Mouse (Mus musculus) limb, embryonic 15.5 days (tissue): ENCODE measurements around the gene Mvb12b. TPM values are rescaled to one million over a fixed set of nuclear protein-coding genes. Genes with fewer than 3 reads are reported as not detected.

Experiments
- ATAC-seq: fragments of 200-750 bp; cut with Nextera tagmentation; 2 replicates; pipeline ENCODE4 v1.8.0; 2017; ENCODE audit warnings: low read depth, moderate TSS enrichment; ENCODE audit not compliant: insufficient number of reproducible peaks, low FRiP score, low TSS enrichment
- H3K27ac ChIP-seq: fragments of 300-500 bp; sonication (generic); 2 replicates; pipeline ENCODE4 v1.5.1; 2015; ENCODE audit warnings: moderate library complexity, mild to moderate bottlenecking, inconsistent platforms
- H3K27me3 ChIP-seq: fragments of 300-500 bp; sonication (generic); 2 replicates; pipeline ENCODE4 v1.6.1; 2015; ENCODE audit warnings: inconsistent platforms
- H3K36me3 ChIP-seq: fragments of 300-500 bp; sonication (generic); 2 replicates; pipeline ENCODE4 v1.6.1; 2015; ENCODE audit warnings: inconsistent platforms
- H3K4me1 ChIP-seq: fragments of 300-500 bp; sonication (generic); 2 replicates; pipeline ENCODE4 v1.6.1; 2015; ENCODE audit warnings: inconsistent platforms
- H3K4me2 ChIP-seq: fragments of 300-500 bp; sonication (generic); 2 replicates; pipeline ENCODE4 v1.6.1; 2015; ENCODE audit warnings: mild to moderate bottlenecking, inconsistent platforms
- H3K4me3 ChIP-seq: fragments of 300-500 bp; sonication (generic); 2 replicates; pipeline ENCODE4 v1.5.1; 2015; ENCODE audit warnings: mild to moderate bottlenecking, inconsistent platforms
- H3K9ac ChIP-seq: fragments of 300-500 bp; sonication (generic); 2 replicates; pipeline ENCODE4 v1.6.1; 2015; ENCODE audit warnings: inconsistent platforms
- H3K9me3 ChIP-seq: fragments of 300-500 bp; sonication (generic); 2 replicates; pipeline ENCODE4 v1.6.1; 2016; ENCODE audit warnings: inconsistent platforms
- WGBS: fragments of 180-500 bp; shearing (Covaris S2); methylation state at CpG from one replicate; pipeline ENCODE4 v1.1.7; 2015; 5-methylcytosine and 5-hydroxymethylcytosine counted together
- polyA plus RNA-seq: library from polyadenylated mRNA; unstranded; fragments of >200 nt; fragmentation: Nextera tagmentation; extraction: Ambion mirVana; gene quantifications from 2 replicates; pipeline ENCODE4 v1.2.1, GENCODE M21; 2015

Gene Mvb12b
- polyA plus RNA-seq, 1 experiment from 2014 or later, result 18.2 TPM

- no peak overlapping the region for H3K4me3 ChIP-seq
These were observed 186.9 kb downstream of the Mvb12b start for GRCm38 (mm10) chr2:33700581-33701445.

GRCm38 (mm10) chr2:33698898-33699297 is 188.8 kb downstream of the Mvb12b start:
- peaks cover 28% of the 10 kb centered on the region for H3K27me3 ChIP-seq
- ATAC-seq, result no peak
- no peak overlapping the region for H3K4me2 ChIP-seq
- no peak overlapping the region for H3K27ac ChIP-seq
- peaks cover 32% of the 10 kb centered on the region for H3K4me1 ChIP-seq
- H3K4me3 ChIP-seq, result no peak overlapping the region
- H3K36me3 ChIP-seq, result no peaks in the 10 kb centered on the region
- no peak overlapping the region for H3K9ac ChIP-seq
- WGBS, result 72% methylated on average over 3 of the region's 3 CpGs
- no peaks in the 10 kb centered on the region for H3K9me3 ChIP-seq

More at GRCm38 (mm10) chr2:33700581-33701445, 186.9 kb downstream of the Mvb12b start:
- H3K4me2 ChIP-seq, result no peak overlapping the region
- H3K27ac ChIP-seq, result peak overlapping the region; percentile 35; the same call in 1 of the 2 replicates
- ATAC-seq, result no peak
- H3K9ac ChIP-seq, result no peak overlapping the region
- peaks cover 37% of the 10 kb centered on the region for H3K4me1 ChIP-seq
- H3K9me3 ChIP-seq, result no peaks in the 10 kb centered on the region
- WGBS, result 19% methylated on average over 15 of the region's 15 CpGs
- no peaks in the 10 kb centered on the region for H3K36me3 ChIP-seq
- peaks cover 34% of the 10 kb centered on the region for H3K27me3 ChIP-seq

GRCm38 (mm10) chr2:33696428-33696827 is 191.3 kb downstream of the Mvb12b start:
- H3K27me3 ChIP-seq, result peaks cover 10% of the 10 kb centered on the region
- H3K9ac ChIP-seq, result no peak overlapping the region
- no peak overlapping the region for H3K4me3 ChIP-seq
- no peak for ATAC-seq
- H3K4me2 ChIP-seq, result no peak overlapping the region
- no peaks in the 10 kb centered on the region for H3K9me3 ChIP-seq
- H3K36me3 ChIP-seq, result no peaks in the 10 kb centered on the region
- H3K4me1 ChIP-seq, result peaks cover 10% of the 10 kb centered on the region
- no peak overlapping the region for H3K27ac ChIP-seq
- 72% methylated on average over 3 of the region's 3 CpGs for WGBS

- H3K9ac ChIP-seq, result no peak overlapping the region
- no peaks in the 10 kb centered on the region for H3K27me3 ChIP-seq
- no peak for ATAC-seq
- H3K4me2 ChIP-seq, result no peak overlapping the region
- 65% methylated on average over 3 of the region's 3 CpGs for WGBS
- H3K36me3 ChIP-seq, result no peaks in the 10 kb centered on the region
- H3K4me3 ChIP-seq, result no peak overlapping the region
- no peak overlapping the region for H3K27ac ChIP-seq
- no peaks in the 10 kb centered on the region for H3K4me1 ChIP-seq
- H3K9me3 ChIP-seq, result no peaks in the 10 kb centered on the region
These were observed 193.8 kb downstream of the Mvb12b start for GRCm38 (mm10) chr2:33693931-33694330.

- Histone ChIP-seq H3K9ac (no peak overlapping the region), H3K27ac (no peak overlapping the region), H3K9me3 (peaks cover 6% of the 10 kb centered on the region; the same call in 1 of the 2 replicates), H3K4me2 (no peak overlapping the region), H3K4me3 (no peak overlapping the region), H3K4me1 (no peaks in the 10 kb centered on the region), H3K27me3 (0 out of 2 replicates have a peak, but pooled peaks cover 4% of the 10 kb centered on the region), H3K36me3 (no peaks in the 10 kb centered on the region)
- no peak for ATAC-seq
- 31% methylated on average over 9 of the region's 9 CpGs for WGBS
These were observed 197.8 kb downstream of the Mvb12b start for GRCm38 (mm10) chr2:33689880-33690462.

- H3K4me2 ChIP-seq, result no peak overlapping the region
- H3K4me3 ChIP-seq, result no peak overlapping the region
- H3K36me3 ChIP-seq, result no peaks in the 10 kb centered on the region
- no peak overlapping the region for H3K9ac ChIP-seq
- H3K9me3 ChIP-seq, result peaks cover 6% of the 10 kb centered on the region; the same call in 1 of the 2 replicates
- no peak overlapping the region for H3K27ac ChIP-seq
- WGBS, result 68% methylated on average over 23 of the region's 23 CpGs
- H3K27me3 ChIP-seq, result 0 out of 2 replicates have a peak, but pooled peaks cover 4% of the 10 kb centered on the region
- H3K4me1 ChIP-seq, result no peaks in the 10 kb centered on the region
- ATAC-seq, result no peak
These were observed 198.4 kb downstream of the Mvb12b start for GRCm38 (mm10) chr2:33689155-33689879.

GRCm38 (mm10) chr2:33683594-33683993 is 204.2 kb downstream of the Mvb12b start:
- no peak for ATAC-seq
- Histone ChIP-seq H3K4me1 (no peaks in the 10 kb centered on the region), H3K9ac (no peak overlapping the region), H3K4me3 (no peak overlapping the region), H3K9me3 (peaks cover 6% of the 10 kb centered on the region; the same call in 1 of the 2 replicates), H3K27ac (no peak overlapping the region), H3K27me3 (0 out of 2 replicates have a peak, but pooled peaks cover 7% of the 10 kb centered on the region), H3K4me2 (no peak overlapping the region), H3K36me3 (no peaks in the 10 kb centered on the region)
- 63% methylated on average over 4 of the region's 4 CpGs for WGBS

- Histone ChIP-seq H3K36me3 (no peaks in the 10 kb centered on the region), H3K27ac (no peak overlapping the region)
- WGBS, result 24% methylated on average over 6 of the region's 6 CpGs
These were observed 204.7 kb downstream of the Mvb12b start for GRCm38 (mm10) chr2:33683095-33683494.

GRCm38 (mm10) chr2:33682219-33682618 is 205.5 kb downstream of the Mvb12b start:
- Histone ChIP-seq H3K36me3 (no peaks in the 10 kb centered on the region), H3K9ac (no peak overlapping the region), H3K27me3 (0 out of 2 replicates have a peak, but pooled peaks cover 7% of the 10 kb centered on the region), H3K4me3 (no peak overlapping the region), H3K9me3 (peaks cover 3% of the 10 kb centered on the region; the same call in 1 of the 2 replicates), H3K4me2 (no peak overlapping the region), H3K4me1 (no peaks in the 10 kb centered on the region), H3K27ac (no peak overlapping the region)
- 5% methylated on average over 4 of the region's 4 CpGs for WGBS
- ATAC-seq, result no peak

More at GRCm38 (mm10) chr2:33683095-33683494, 204.7 kb downstream of the Mvb12b start:
- Histone ChIP-seq H3K4me1 (no peaks in the 10 kb centered on the region), H3K4me2 (no peak overlapping the region), H3K27me3 (0 out of 2 replicates have a peak, but pooled peaks cover 7% of the 10 kb centered on the region), H3K9me3 (peaks cover 6% of the 10 kb centered on the region; the same call in 1 of the 2 replicates), H3K4me3 (no peak overlapping the region), H3K9ac (no peak overlapping the region)
- ATAC-seq, result no peak
